Mouse (Mus musculus) heart, adult 2 months (tissue): ENCODE results near the gene Fam78b.

Experiments
- CTCF ChIP-seq: fragments of 200-600 bp; IDR thresholded peaks from 2 replicates; pipeline ENCODE4 v1.8.1; 2022; ENCODE audit warnings: antibody characterized with exemption, mild to moderate bottlenecking, moderate library complexity
- EP300 ChIP-seq: fragments of 200-500 bp; IDR thresholded peaks from 2 replicates; pipeline ENCODE4 v1.6.1; 2011; ENCODE audit warnings: low read depth, low read length, control low read depth; ENCODE audit not compliant: insufficient read depth
- POLR2A ChIP-seq: fragments of 200-500 bp; IDR thresholded peaks from 2 replicates; pipeline ENCODE4 v1.6.1; 2011; ENCODE audit warnings: mild to moderate bottlenecking, low read depth, low read length, control low read depth; ENCODE audit not compliant: insufficient read depth

DNA sequence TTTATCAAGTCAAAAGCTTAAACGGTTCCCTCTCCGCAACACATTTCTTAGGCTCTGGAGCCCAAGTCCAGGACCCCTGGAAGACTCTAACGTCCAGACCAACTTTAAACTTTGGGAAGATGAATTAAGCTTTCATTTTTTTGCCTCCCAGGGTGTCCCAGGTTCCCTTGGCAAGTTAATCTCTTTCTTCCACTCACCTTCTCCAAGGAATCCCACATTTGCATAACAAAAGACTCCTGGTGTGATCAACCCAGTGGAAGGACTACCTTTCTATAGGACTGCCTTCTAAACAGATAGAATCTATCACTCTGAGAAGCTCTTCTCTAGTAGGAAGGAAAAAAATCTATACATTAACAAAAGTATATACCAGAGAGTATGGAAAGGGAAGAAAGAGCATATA, 92.3 kb downstream of the Fam78b start:
- TF ChIP-seq CTCF: no peak
- no peak for TF ChIP-seq EP300
- TF ChIP-seq POLR2A: no peak
